Mouse (Mus musculus) liver, embryonic 13.5 days (tissue): ENCODE measurements around the gene Cnpy4. TPM values are rescaled to one million over a fixed set of nuclear protein-coding genes. Genes with fewer than 3 reads are reported as not detected.

ENCODE experiments used
- ATAC-seq: fragments of 200-750 bp; cut with Nextera tagmentation; 2 replicates; pipeline ENCODE4 v1.8.0; 2017; ENCODE audit warnings: low read depth, mild to moderate bottlenecking, moderate number of reproducible peaks, moderate library complexity
- DNase-seq: peaks from one replicate; pipeline ENCODE4 v3.0.0; 2022
- H3K27ac ChIP-seq: fragments of 300-500 bp; sonication (generic); 2 replicates; pipeline ENCODE4 v1.5.1; 2015; ENCODE audit warnings: moderate library complexity, mild to moderate bottlenecking, inconsistent platforms
- H3K27me3 ChIP-seq: fragments of 300-500 bp; sonication (generic); 2 replicates; pipeline ENCODE4 v1.6.1; 2015; ENCODE audit warnings: mild to moderate bottlenecking, inconsistent platforms
- H3K36me3 ChIP-seq: fragments of 300-500 bp; sonication (generic); 2 replicates; pipeline ENCODE4 v1.6.1; 2015; ENCODE audit warnings: mild to moderate bottlenecking, inconsistent platforms
- H3K4me1 ChIP-seq: fragments of 300-500 bp; sonication (generic); replicated peaks from 2 replicates; pipeline ENCODE4 v1.6.1; 2015; ENCODE audit warnings: inconsistent platforms
- H3K4me2 ChIP-seq: fragments of 300-500 bp; sonication (generic); 2 replicates; pipeline ENCODE4 v1.6.1; 2015; ENCODE audit warnings: inconsistent platforms, mild to moderate bottlenecking, moderate library complexity
- H3K4me3 ChIP-seq: fragments of 300-500 bp; sonication (generic); replicated peaks from 2 replicates; pipeline ENCODE4 v1.5.1; 2015; ENCODE audit warnings: mild to moderate bottlenecking, inconsistent platforms
- H3K9ac ChIP-seq: fragments of 300-500 bp; sonication (generic); 2 replicates; pipeline ENCODE4 v1.6.1; 2015; ENCODE audit warnings: mild to moderate bottlenecking, inconsistent platforms
- H3K9me3 ChIP-seq: fragments of 300-500 bp; sonication (generic); replicated peaks from 2 replicates; pipeline ENCODE4 v1.6.1; 2016; ENCODE audit warnings: inconsistent platforms
- WGBS: fragments of 180-500 bp; shearing (Covaris S2); methylation state at CpG from one replicate; pipeline ENCODE4 v1.1.7; 2015; ENCODE audit not compliant: insufficient replicate concordance; 5-methylcytosine and 5-hydroxymethylcytosine counted together
- microRNA counts: library from miRNA; unstranded; fragments of <30 nt; microRNA quantifications from one replicate; lab custom pipeline; 2016
- microRNA-seq: library from miRNA; unstranded; fragments of <30 nt; microRNA quantifications from one replicate; pipeline ENCODE4, GENCODE M21; 2016
- polyA plus RNA-seq: library from polyadenylated mRNA; unstranded; fragments of >200 nt; fragmentation: Nextera tagmentation; extraction: Ambion mirVana; gene quantifications from 2 replicates; pipeline ENCODE4 v1.2.1, GENCODE M21; 2015

Gene Cnpy4
- polyA plus RNA-seq, 1 experiment from 2014 or later: 17.6 TPM

DNA sequence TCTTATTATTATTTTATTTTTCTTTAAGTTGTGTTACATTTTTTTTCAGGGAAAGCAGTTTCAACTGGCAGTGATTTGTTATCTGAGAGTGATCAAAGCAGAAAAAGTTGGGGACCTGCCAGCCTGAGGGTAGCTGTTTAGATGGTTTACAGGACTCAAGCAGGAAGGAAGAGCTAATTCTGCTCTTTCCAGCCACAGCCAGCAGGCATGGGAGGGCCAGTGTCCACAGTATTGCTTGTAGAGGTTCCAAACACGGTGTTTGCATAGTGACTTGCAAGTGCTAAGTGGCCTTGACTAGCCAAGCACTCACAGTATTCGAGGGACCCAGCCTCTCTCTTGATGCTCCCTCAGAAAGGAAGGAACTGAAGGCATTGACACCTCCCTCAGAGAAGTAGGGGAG is 54.2 kb downstream of the Cnpy4 start:
- ATAC-seq (no peak), DNase-seq (no peak)
- Histone ChIP-seq H3K27me3 (no peaks in the 10 kb centered on the region), H3K9ac (no peak overlapping the region), H3K27ac (no peak overlapping the region), H3K36me3 (no peaks in the 10 kb centered on the region), H3K4me2 (no peak overlapping the region), H3K4me1 (no peaks in the 10 kb centered on the region), H3K4me3 (no peak overlapping the region), H3K9me3 (no peaks in the 10 kb centered on the region)
- WGBS: 11% methylated on average over 2 of the region's 2 CpGs

MicroRNA genes within 50 kb of the gene (microRNA counts, 519-probe panel; counts per million panel counts)
- microRNA mmu-miR-106b (lab: Ali Mortazavi, UCI): 6,134 counts per million, percentile 76 among the panel's probes with 10 or more counts
- 7,937 counts per million, percentile 96 among the panel's probes with 10 or more counts for microRNA mmu-miR-25 (lab: Ali Mortazavi, UCI)
- 6,045 counts per million, percentile 75 among the panel's probes with 10 or more counts for microRNA mmu-miR-93 (lab: Ali Mortazavi, UCI)

Small RNA genes within 50 kb of the gene (microRNA-seq; reads per million reads assigned to microRNA genes)
- gene Mir106b (13,067 reads per million, percentile 95 among the genes with 10 or more reads in this experiment), gene Mir25 (1,197 reads per million, percentile 77 among the genes with 10 or more reads in this experiment), gene Mir93 (24,787 reads per million, percentile 97 among the genes with 10 or more reads in this experiment)

Other genes with a start within 250 kb of the Cnpy4 start
- 0.03 TPM in 1 of 2 replicates, not detected in the other for gene Gjc3, start 224.4 kb upstream of the Cnpy4 start, polyA plus RNA-seq
- 0.38 and 0.44 TPM in 2 replicates for gene Azgp1, start 206.0 kb upstream of the Cnpy4 start, polyA plus RNA-seq
- not detected in 2 replicates for gene Smok3a, start 166.2 kb upstream of the Cnpy4 start, polyA plus RNA-seq
- not detected in 2 replicates for gene Smok3b, start 166.1 kb upstream of the Cnpy4 start, polyA plus RNA-seq
- gene Smok3c, start 134.3 kb upstream of the Cnpy4 start, polyA plus RNA-seq: not detected in 2 replicates
- 3.8 and 5.2 TPM in 2 replicates for gene Zkscan1, start 102.4 kb upstream of the Cnpy4 start, polyA plus RNA-seq
- 15.4 and 16.0 TPM in 2 replicates for gene Zscan21, start 70.6 kb upstream of the Cnpy4 start, polyA plus RNA-seq
- gene Zfp113, start 31.7 kb upstream of the Cnpy4 start, polyA plus RNA-seq: 4.6 and 5.2 TPM in 2 replicates
- gene Cops6, start 26.4 kb upstream of the Cnpy4 start, polyA plus RNA-seq: 180 TPM in 2 replicates
- 5.9 and 7.4 TPM in 2 replicates for gene Ap4m1, start 15.5 kb upstream of the Cnpy4 start, polyA plus RNA-seq
- 224 and 255 TPM in 2 replicates for gene Mcm7, start 15.1 kb upstream of the Cnpy4 start, polyA plus RNA-seq
- 39.1 and 50.9 TPM in 2 replicates for gene Taf6, start within 50 bp of the Cnpy4 start, polyA plus RNA-seq
- 3.7 and 4.1 TPM in 2 replicates for gene Mblac1, start 6.8 kb downstream of the Cnpy4 start, polyA plus RNA-seq
- 0.07 and 0.08 TPM in 2 replicates for gene Nxpe5, start 38.4 kb downstream of the Cnpy4 start, polyA plus RNA-seq
- gene Lamtor4, start 68.0 kb downstream of the Cnpy4 start, polyA plus RNA-seq: 32.0 and 33.7 TPM in 2 replicates
- gene BC037034, start 76.5 kb downstream of the Cnpy4 start, polyA plus RNA-seq: 2.8 and 3.6 TPM in 2 replicates
- gene Gal3st4, start 85.4 kb downstream of the Cnpy4 start, polyA plus RNA-seq: 0.14 and 0.23 TPM in 2 replicates
- gene Gm43720, start 92.5 kb downstream of the Cnpy4 start, polyA plus RNA-seq: not detected in 2 replicates
- 0.92 and 1.3 TPM in 2 replicates for gene Gpc2, start 92.5 kb downstream of the Cnpy4 start, polyA plus RNA-seq
- gene Stag3, start 92.8 kb downstream of the Cnpy4 start, polyA plus RNA-seq: 1.5 and 1.6 TPM in 2 replicates
- 0.36 and 0.53 TPM in 2 replicates for gene Pvrig, start 154.5 kb downstream of the Cnpy4 start, polyA plus RNA-seq